Mouse (Mus musculus): Measurements from ENCODE around the gene Rragc.
"Not testable (repeated sequence)": the region's sequence is repeated elsewhere in the genome, so short reads cannot be mapped to it uniquely, and the experiment has no call there.

The Rragc gene

DNA sequence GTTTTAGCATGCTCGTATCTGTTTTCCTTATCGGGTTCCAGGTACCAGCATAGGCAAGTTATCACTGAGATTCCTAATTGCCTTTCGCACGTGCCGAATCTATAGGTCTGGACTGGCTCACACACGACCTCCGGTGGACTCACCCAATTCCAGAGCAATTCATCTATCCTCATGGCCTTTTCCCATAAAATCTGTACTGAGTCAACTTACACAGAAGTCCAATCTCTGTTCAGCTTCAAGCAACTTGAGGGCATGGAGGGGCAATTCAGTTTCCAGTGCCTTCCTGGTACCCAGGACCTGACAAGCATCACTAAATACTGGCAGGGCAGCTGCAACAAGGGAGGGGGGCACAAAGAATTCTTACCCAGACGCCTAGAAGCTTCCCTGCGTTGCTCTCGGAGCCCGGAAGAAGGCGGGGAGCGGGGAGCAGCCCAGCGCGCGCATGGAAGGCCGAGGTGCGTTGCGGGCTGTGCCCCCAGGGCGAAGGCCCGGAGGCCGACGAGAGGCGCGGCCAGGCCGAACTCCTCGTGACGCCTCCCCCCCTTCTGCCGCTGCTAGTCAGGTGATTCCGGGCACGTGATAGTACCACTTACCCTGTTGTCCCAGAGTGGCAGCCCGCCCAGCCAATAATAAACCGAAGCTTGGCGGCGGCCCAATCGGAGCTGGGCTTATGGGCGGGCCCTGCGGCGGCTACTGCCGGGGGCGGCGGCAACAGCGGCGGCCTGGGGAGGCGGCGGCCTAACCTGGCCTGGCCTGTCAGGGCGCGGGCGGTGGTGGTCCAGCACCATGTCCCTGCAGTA lies at the start of gene Rragc:
Gene Rragc (plus strand): TSS at position 699 of the 800 bp plus-strand sequence.
- DNase-seq (ENCODE audit: low spot score), result peak; percentile 100

DNA sequence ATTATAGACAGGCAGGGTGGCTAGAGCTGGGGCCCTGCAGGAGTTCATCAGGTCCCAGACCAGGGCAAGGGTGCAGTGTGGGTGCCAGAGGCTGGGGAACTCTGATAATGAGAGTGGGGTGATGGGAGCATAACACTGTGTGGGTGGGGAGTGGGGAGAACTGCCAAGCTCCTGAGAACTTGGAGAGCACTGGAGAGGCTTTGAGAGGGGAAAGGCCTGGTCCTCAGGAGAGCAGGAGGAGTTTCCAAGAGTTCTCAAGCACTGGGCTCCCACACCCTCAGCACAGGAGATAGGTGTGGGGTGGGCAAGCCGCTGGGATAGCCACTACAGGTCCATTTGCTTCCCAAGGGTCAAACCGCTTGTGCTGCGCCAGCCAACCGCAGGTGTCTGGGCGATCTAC lies 23.5 kb upstream of the Rragc start:
- DNase-seq (ENCODE audit: low spot score), result no peak

DNA sequence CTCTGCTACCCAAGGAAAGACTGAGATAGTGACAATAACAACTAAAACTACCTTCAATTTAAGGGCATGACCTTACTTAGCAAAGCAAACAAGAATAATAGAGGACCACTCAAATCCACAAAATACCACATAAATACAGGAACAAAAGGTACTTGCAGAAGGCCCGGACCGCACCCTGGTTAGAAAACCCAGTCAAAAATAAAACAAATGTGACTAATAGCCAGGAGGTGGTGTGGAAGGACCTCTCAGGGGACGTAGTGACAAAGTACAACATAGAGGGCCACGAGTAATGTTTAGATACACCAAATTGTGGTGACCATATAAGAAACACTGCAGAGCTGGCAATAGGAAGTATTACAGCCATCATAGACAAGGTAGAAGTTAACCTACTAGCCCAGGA lies 23.0 kb upstream of the Rragc start:
- no peak for DNase-seq (ENCODE audit: low spot score)

DNA sequence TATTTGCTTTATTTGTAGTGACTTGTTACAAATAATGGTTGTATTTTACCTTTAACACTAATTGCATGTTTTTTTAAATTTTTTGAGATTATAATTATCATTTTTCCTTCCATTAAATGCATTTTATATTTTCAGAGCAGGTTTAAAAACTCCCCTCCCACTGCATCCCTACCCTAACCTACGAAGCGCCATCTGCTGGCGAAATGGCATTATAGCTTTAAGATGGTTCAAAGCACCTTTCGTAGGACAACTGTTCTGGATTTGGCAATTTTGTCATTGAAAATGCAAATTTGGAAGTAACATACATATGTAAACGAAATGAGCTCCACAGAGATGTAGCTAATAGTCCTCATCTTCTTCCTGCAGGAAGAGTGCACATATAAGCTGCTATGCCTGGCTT lies 18.6 kb upstream of the Rragc start:
- no peak for DNase-seq (ENCODE audit: low spot score)

DNA sequence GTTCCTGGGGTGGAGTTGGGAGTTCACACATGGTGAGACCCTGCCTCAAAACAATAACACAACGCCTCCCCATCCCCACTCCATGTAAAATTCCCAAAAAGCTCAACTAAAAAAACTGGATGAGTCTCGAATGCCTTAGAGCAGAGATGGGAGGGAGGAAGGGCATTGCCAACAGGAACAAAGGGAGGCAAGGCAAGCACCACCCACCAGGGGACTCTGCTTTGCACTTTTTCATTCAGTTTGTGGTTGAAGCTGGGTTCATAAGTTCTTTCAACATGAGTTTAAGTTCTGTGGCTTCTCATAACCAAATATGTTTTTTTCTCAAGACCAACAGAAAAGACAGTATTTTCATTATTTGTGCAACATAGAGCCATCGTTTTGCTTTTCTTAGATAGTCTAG lies 13.8 kb upstream of the Rragc start:
- no peak for DNase-seq (ENCODE audit: low spot score)

DNA sequence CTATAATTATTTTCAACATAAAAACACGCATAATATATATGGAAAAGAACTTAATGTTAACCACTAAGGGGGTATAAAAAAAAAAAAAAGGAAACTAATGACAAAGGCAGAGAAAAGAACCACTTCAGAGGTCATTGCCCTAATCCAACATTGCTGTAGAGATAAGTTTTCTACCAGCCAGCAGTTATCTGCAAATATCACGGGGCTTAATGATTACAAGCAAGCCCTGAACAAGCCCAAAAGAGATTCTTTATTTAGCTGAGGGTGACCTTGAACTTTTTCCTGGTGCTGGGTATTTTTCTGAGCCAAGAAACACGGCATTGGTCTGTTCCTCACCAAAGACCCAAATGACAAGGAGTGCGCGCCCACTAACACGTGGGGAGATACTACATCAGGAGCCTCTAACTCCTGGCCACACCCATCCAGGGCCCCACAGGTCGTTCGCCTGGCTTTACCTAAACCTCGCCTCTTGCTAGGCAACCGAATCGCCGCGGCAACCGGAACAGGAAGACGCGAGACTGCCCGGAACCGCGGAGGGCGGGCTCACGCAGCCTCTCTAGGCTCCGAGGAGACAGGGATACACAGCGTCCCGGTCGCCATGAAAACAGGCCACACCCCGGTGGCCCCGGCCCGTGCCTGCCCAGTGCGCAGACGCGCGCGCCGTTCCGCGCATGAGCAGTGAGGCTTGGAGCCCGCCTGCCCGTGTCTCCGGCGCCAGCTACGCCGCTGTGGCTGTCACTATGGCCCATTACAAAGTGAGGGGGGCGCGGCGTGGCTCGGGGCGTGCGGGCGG lies 12.7 kb upstream of the Rragc start, which contains the start of gene Mycbp:
Gene Mycbp (plus strand): TSS at position 500 of the 793 bp plus-strand sequence.
- peak; percentile 100 for DNase-seq (ENCODE audit: low spot score)

DNA sequence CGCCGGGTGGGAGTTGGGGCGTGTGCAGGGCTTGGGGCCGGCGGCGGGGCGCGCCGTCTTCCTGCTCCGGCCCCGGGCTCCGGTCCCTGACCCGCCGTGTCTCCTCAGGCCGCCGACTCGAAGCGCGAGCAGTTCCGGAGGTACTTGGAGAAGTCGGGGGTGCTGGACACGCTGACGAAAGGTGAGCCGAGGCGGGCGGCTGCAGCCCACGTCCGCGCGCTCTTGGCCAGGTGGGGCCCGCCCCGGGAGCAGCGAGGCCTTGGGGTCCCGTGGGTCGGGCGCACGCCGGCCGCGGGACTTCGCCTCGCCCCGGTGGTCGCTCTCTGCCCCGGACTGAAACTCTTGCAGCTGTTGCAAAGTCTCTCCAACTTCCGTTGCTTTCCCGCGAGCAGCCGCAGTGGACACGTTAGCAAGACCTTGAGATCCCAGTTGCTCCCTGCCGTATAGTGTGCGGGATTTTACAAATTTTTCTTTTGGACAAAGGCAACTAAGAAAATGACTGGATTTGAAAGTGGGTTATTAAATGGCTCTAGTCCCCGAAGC lies 12.0 kb upstream of the Rragc start:
- DNase-seq (ENCODE audit: low spot score), result no peak

DNA sequence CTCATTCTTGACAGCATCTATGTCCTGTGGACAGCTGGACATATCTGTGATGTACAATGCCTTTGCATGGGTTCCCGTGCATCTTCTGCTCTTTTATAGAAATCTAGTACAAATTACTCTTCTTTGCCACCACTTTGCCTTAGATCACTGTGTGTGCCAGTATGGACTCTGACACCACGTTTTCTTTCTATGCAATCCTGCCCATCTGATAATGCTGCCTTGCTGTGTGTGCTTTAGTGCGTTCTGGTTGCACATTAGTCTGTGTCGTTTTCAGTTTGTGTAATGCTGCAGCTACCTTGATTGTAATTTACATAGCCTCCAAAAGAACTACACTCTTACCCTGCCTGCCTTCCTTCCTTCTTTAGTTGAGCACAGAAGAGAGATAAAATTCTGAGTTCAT lies 5.7 kb upstream of the Rragc start:
- DNase-seq (ENCODE audit: low spot score), result no peak

DNA sequence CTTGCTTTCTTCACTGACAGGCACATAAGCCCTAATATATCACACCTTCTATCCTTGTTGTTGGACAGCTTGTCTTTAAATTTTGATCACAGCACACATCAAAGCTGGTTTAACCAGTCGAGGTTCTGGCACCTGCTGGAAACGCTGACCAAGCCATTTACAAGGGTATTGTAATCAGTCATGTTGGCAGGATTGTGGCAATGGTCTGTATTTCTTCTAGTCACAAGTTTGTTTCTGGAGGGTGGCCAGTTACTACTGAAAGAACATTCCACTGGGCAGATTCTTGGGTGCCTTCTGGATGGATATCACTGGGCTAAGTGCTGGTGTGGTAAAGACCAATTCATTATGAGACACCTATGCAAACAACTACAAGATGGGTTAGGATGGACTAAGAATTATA lies 4.8 kb upstream of the Rragc start:
- no peak for DNase-seq (ENCODE audit: low spot score)

DNA sequence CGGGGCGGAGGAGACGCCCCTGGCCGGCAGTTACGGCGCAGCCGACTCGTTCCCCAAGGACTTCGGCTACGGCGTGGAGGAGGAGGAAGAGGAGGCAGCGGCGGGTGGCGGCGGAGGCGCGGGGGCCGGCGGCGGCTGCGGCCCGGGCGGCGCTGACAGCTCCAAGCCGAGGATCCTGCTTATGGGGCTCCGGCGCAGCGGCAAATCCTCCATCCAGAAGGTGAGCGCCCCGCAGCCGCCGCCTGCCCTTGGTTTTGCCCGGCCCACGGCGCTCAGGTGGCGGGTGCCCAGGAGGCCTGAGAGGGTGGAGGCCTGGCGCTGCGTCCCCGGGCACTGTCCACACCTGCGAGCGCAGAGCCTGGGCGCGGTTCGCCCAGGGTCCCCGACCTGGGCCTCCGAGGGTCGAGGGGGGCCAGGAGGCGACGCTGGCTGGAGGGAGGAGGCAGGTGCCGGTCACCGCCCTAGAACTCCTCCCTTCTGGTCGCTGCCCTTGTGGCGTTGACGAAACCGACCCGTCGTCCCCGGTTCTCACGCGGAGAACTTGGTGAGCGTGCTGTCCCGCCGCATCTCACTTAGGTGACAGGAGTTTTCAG lies 398 bp downstream of the Rragc start, which contains the start of gene 4930535I16Rik:
Gene 4930535I16Rik (minus strand): TSS at position 475 of the 593 bp plus-strand sequence.
- DNase-seq (ENCODE audit: low spot score), result peak; percentile 45

DNA sequence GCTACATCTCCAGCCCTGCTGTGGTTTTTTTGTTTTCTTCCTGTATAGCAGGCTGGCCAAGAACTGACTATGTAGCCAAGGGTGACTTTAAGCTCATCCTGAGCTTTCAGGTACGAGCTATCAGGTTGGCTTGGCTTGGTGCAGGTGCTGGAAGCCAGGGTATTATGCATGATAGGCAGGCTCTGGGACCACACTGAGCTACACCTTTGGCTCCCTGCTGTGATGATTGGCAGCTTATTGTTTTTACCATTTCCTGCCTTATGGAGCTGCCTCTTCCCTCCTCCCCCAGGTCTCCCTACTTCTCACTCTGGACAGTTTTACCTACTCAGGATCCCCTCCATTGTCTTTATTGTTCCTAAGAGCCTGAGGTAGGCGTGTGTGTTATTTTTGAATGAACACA lies 1.6 kb downstream of the Rragc start:
- DNase-seq (ENCODE audit: low spot score), result no peak

DNA sequence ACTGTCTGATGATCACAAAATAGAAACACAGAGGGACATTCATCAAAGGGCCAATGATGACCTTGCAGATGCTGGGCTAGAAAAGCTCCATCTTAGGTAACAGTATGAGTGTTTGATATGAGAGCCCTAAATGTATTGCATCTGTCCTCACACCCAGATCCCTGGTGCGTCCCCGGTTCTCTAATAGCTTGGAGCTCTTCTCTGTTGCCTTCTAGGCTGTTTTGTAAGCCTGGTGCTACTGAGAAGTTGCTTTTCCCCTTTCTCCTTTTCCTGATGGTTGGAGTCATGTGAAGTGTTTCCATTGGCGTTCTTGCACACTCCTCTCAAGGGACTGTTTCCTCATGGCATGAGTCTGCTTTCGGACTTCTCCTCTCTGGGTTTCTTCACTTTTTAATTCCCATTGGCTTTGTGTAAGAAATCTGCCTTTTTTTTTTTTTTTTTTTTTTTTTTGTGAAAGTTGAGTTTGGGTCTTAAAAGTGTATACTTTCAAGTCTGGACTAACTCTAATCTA lies 3.9 kb downstream of the Rragc start:
- no peak for DNase-seq (ENCODE audit: low spot score)

DNA sequence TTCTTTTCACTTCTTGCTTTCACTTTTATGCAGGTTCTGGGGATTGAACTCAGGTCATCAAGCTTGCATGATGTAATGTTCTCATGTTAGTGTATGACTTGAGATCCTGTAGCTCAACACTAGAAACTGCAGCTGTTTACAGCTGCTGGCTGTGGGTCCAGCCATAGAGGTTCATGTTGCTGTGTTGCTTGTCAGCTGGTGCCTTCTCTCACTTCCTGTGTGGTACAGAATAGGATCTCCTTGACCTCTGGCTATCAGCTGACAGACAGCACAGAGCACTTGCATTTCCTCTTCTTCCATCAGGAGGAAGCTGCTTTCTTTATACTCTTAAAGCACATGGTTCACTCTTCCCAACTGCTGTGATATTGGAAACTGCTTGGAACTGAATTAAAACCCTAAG lies 10.7 kb downstream of the Rragc start:
- DNase-seq (ENCODE audit: low spot score), result no peak

DNA sequence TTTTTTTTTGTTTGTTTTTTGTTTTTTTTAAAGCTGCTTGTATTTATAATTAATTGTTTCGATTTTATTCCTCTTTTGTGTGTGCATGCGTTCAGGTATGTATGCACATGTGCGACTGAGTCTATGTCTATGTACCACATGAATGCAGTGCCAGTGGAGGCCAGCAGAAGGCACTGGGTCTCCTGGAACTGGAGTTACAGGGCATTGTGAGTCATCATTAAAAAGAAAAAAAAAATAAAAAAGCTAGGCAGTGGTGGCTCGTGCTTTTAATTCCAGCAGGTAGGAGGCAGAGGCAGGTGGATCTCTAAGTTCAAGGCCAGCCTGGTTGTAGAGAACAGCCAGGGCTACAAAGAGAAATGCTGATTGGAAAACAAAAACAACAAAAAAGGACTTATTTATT lies 12.7 kb downstream of the Rragc start:
- DNase-seq (ENCODE audit: low spot score), result no peak

DNA sequence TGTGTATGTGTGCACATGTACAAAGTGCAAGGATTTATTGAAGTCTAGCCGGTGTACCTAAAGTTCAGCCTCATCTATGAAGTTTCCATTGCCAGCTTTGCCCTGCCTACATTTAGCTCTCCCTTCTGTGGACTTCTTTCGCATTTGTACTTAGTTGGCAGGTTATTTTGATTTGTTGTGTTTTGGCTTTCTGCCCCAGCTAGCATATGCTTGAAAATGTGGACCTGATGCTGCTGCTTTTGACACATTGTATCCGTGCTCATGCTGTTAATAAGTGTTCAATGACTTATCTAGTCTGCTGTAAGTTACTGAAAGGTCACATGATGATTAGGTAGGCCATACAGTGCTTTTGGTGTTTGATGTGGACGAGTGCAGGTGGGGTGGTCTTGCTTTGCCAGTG lies 17.1 kb downstream of the Rragc start:
- DNase-seq (ENCODE audit: low spot score), result no peak

DNA sequence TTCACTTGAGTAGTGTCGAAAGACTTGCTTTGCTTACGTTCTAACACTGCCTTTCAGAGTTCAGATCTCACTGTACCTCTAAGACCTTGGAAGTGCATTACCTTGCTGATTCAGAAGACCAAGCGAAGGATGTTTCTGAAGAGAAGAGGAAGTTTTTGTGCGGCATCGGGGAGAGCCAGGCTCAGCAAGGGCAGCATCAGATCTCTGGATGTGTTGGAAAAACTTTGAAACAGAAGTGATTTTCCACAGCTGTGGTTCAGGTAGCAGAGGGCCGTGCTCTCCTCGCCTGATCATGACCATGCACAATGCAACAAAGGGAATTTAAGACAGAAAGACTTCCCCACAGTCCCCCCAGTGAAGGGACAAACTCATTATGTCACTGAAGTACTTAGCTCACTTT lies 18.8 kb downstream of the Rragc start:
- DNase-seq (ENCODE audit: low spot score), result no peak

DNA sequence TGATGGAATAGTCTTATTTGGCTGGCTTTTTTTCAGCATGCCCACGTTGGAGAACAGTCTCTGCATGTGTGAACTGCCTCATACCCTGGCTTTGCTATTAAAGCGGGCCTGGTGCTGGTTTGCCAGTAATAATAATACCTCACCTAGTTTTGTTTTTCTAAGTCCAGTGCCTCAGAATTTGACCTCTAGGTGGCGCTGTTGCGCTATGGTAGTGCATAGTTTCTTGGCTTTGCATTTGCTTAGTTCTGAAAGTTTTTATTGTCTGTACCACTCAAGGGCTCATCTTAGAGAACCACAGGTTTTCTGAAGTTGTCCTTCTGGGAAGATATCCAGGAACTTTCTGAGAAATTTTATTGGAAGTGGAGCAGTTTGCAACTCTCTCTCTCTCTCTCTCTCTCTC lies 22.6 kb downstream of the Rragc start:
- peak; percentile 57 for DNase-seq (ENCODE audit: low spot score)

DNA sequence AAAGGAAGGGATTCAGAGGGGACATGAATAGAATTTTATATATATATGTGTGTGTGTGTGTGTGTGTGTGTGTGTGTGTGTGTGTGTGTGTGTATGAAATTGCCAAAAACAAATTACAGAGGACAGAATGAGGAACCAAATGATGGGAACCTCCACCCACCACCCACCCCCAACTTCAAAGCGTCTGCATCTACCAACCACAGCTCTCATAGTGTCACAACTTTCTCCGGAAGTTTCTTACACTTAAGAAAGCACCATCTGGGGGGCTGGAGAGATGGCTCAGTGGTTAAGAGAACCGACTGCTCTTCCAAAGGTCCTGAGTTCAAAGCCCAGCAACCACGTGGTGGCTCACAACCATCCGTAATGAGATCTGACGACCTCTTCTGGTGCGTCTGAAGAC lies 23.6 kb downstream of the Rragc start:
- not testable (repeated sequence) for DNase-seq (ENCODE audit: low spot score)

DNA sequence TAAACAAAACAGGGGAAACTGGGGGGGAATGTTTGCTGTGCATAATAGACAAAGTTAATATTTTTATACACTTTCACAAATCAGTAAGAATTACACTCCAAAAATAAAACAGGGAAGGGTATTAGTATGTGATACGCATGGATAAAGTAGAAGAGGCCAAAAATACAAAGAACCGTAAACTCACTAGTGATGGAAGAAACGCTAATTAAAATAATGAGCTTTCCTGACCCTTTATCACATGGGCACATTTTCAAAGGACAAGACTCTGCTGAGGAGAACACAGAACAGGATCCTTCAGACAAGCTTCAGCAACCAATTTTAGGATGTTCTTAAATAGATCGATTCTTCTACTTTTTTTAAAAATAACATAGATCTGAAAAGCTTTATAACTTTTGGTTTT lies 29.5 kb downstream of the Rragc start:
- no peak for DNase-seq (ENCODE audit: low spot score)

DNA sequence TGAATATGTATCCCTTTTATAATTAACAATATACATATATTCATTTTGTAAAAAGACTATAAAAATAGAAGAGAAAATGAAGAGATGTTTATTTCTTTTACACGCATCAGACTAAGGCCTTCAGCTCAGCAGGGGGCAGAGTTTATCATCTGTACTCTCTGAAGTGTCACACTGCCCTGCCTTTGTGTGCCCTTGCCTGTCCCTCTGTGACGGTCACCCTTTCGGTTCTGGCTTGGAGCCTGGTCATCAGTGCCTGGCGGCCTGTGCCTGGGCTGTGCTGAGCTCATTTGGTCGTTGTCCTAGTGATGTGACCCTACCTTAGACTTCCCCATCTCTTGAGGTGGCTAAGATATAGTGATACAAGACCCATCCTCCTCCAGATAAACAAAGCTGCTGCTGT lies 29.9 kb downstream of the Rragc start:
- DNase-seq (ENCODE audit: low spot score), result no peak

DNA sequence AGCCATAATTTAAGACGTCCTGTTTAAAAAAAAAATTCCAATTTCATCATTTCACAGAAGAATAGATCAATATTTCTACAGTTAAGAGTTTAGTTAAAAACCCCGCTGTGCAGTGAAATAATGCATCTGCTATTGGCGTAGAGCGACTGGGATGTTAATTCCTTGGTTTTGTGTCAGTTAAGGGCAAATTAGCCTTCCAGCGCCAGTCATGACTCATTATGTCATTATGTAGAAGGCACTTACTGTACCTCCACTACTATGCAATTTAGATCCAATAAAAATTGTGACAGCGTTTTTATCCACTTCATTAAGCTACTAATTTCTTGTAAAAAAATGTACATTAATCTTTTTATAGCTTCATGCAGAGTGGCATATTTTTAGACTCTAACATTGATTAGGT lies 31.7 kb downstream of the Rragc start:
- no peak for DNase-seq (ENCODE audit: low spot score)

DNA sequence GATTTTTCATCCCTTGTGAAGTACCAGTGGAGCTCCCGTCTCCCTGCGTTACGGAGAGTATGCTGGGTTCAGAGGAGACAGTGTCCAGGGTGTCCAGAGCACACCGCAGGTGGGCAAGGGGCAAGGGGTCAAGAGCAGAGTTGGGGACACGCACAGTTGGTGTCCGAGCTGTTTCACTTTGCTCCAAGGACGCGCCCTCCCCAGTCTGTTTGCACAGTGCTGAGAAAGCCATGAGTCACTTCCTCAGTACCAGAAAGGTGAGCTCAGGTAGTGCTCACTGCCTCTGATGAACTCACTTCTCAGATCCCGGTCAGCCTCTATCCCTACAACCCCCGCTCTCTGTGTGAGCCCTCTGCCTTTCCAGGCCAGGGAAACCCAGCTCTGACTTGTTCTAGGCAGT lies 32.4 kb downstream of the Rragc start:
- no peak for DNase-seq (ENCODE audit: low spot score)
